Mouse (Mus musculus) retina, adult 2 months (tissue): ENCODE data around the gene Vwa1.
"Not testable (repeated sequence)": the region's sequence is repeated elsewhere in the genome, so short reads cannot be mapped to it uniquely, and the experiment has no call there.

Source experiments
- DNase-seq: peaks from one replicate; pipeline ENCODE4 v3.0.0-alpha.2; 2012; ENCODE audit warnings: low read depth, low spot score

Gene Vwa1

DNA sequence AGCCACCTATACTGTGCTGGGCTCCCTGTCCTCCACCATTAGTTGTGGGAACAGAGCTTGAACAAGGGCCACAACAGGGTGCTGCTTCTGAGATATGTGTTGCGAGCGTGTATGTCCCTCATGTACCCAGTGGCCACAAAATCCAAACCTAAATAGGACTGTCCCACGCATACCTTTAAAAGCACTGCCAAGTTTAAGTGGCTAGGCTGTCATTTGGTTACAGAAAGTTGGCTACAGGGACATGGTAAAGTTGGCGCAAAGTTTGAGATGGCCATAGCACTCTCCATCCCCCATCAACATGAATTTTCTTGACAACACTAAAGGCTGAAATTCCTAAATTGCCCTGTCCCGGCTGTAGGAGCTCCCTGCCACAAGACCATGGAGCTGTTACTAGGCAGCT is 29.4 kb downstream of the Vwa1 start:
- DNase-seq, result no peak

DNA sequence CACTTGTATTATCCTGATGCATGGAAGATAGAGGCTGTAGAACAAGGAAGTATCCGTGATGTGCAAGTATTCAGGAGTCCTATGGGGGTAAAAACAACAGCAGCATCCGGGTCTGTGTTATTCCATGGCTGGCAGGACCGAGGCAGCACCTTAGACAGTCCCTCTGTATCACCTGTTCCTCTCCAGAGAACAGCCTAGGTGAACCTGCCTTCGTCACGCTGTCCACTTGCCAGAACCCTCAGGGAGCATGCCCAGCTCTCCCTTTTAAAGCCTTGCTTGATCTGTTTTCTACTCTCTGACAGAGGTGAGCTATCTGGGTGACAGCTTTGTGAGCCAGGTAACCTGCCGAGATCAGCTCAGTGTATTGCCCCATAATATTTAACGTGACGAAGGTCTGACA is 30.0 kb downstream of the Vwa1 start:
- DNase-seq, result no peak

DNA sequence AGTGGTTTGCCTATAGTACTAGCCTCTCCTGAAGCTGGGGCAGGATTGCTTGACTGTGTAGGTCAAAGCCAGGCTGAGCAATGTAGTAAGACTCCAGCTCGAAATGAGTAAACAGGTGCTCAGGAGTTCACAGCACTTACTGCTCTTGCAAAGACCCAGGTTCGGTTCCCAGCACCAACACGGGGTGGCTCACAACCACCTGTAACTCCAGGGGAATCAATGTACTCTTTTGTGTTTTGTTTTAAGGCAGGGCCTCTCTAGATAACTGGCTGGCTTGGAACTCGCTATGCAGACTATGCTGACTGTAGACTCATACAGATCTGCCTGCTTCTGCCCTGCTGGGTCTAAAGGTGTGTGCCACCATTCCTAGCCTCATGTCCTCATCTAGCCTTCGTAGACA is 31.8 kb downstream of the Vwa1 start:
- no peak for DNase-seq

DNA sequence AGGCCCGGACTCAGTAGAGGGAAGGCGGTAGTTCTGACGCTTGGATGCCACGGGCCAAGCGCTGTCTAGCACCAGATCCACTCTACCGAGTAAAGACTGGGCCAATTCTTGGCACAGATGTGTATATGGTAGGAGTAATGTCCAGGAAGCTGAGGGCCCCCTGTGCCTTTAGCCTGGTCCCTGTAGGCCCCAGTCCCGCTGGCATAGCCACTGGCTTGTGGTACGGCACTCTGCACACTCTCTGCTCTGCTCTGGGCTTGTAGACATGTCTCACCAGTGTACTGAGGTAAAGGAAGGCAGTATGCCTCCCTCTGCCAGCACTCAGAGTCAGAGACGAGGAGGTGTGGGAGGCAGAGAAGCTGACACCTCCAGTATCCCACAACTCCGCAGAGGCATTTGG is 33.8 kb downstream of the Vwa1 start:
- DNase-seq, result not testable (repeated sequence)

DNA sequence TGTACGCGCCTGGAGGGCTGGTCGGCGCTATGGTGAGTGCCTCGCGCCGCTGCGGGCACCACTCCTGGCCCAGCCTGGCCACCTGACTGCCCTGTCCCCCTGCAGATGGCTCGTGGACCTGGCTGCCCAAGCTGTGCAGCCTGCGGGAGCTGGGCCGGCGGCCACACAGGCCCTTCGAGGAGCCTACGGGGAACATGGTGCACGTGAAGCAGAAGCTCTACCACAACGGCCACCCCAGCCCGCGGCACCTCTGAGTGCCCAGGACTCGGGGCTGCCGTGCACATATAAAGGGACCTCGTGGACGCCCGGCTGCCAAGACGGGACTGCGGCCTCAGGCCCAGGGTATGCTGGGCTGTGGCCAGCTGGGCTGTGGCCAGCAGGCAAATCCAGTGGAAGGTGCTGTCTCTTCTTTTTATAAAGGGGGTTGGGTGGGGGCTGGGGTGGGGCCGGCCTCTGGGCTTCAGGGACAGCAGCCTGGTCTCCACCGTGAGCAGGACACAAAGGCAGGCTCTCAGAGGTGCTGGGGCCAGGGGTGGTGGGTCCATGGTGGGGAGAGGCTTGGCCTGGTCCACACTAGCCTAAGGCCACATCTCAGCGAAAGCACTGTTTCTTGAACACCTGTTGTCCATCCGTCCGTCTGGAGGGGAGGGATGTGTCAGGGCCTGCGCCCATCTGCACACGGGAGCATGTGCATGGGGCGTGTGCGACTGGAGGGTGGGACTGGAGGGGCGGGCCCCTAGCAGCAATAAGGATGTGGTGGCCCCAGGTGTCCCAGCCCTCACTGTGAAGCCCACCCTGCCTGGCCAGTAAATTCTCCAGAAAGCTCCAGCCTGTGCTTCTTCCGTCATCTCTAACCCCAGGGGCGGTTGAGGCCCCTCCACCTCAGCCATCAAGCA is 34.5 kb downstream of the Vwa1 start:
- DNase-seq, result no peak

DNA sequence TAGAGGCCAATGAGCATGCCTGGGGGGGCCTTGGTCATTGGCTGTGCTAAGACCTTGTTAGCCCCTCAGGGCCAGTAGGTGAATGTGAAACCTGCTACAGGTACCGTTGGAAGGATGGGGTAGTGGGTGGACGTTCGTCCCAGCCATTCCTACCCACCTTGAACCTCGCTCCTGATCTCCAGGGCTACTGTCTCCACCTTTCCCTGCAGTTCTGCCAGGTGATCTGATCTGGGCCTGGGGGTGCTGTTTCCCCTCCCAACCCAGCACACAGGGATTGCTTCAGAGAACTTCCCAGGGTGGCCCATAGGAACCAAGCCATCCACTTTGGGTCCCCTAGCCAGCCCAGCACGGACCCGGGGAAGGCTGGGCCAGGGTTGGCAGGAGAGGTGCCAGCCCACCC is 35.3 kb downstream of the Vwa1 start:
- no peak for DNase-seq

DNA sequence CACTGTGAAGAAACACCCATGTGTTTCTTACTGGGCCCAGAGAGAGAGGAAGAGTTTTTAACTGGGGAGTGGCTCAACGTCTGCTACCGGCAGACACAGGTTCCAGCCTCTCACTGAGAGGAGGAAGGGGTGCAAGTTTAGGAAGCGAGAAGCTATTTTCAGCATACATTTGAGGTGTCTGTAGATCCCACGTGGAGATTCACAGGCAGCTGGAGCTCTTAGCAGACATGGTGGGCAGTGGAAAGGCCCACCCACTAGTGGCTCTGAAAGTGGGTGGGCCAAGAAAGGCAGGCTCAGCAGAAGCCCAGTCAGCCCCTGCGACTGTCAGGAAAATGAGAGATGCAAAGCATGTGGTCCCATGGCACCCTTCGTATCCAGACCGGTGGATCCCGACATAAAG is 36.2 kb downstream of the Vwa1 start:
- no peak for DNase-seq

DNA sequence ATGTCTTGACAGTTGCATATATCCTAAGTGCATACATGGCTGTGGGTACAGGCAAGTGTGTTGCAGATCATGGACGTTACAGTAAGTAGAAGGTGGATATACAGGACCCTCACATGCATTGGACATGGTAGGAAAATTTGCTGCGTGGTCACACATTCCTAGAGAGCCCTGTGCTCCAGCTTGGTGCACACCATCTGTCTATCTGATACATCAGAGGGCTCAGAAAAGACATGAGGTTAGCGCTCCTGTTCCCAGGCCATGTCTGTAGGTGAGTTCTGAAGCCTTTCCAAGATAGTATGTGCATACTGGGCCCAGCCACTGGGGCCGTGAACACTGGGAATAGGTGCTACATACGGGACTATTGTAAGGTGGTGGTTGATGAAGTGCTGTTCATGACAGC is 38.1 kb downstream of the Vwa1 start:
- no peak for DNase-seq

DNA sequence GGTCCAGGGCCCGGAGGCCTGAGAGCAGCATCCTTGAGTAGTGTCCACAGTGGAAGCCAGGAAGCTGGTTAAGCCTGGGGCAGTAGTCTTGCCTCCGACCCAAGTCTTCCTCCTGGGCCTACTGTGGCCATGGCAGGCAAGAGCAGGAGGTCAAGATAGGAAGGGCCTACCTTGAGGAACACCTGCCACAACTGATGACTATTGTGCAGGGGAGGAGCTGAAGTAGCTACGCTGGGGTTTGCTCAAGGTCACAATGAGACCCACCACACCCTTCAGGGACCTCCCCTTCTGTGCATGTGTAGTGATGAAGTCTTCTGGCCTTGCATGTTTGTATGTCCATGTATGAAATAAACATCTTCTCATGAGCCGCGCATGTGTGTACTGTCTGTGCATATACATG is 38.7 kb downstream of the Vwa1 start:
- DNase-seq, result no peak

DNA sequence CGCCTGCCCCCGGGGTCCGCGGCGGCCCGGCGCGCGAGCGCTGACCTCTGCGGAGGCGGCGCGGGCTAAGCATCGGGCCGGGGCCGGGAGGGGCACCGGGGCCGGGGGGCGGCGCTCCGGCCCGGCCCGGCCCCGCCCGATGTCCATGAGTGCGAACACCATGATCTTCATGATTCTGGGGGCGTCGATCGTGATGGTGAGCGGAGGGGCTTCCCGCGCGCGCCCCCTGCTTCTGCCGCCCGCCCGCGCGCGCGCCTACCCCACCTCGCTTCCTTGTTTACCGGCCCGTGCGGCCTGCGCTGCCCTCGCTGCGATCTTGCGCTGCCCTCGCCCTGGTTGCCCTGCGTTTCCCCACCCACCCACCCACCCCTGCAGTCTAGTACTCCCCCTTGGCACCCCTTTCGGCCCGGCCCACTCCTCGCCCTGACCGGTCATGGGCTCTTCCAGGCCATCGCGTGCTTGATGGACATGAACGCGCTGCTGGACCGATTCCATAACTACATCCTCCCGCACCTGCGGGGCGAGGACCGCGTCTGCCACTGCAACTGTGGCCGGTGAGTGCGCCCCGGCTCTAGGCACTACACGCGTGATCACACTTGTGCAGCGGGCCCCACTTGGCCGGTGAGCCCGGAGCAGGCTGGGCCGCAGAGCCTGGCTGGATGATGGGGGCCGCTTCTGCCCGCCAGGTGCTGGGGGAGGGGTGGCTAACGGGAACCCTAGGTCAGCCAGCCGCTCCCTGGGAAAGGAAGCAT is 39.4 kb downstream of the Vwa1 start:
- DNase-seq, result no peak

DNA sequence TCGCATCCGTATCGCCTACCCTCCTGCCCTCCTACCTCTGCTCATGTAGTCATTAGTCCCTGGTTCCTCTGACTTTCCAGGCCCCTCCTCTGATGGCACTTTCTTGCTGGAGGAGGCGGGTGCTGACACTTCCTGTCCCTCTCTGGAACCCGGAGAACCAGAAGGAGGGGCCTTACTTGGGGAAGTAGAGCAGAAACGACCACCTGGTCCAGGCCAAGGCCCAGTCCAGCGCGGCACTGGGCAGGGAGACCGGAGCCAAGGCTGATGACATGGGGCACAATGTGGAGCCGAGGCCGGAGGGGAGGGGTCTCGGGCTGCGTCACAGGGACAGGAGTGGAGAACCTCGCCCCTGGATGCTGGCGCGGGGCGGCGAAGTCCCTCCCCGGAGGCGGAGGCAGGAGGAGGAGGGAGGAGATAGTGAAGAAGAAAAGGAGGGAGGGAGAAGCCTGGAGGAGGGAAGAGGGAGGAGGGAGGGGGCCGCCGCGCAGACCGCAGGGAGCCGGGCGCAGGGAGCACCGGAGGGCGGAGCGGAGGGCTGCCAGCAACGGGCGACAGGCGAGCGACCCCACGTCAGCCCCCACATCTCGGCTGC is 40.1 kb downstream of the Vwa1 start, which contains the start of gene Tmem240:
Tmem240 (plus strand) TSS at position 451 of the 592 bp plus-strand sequence.
- DNase-seq, result peak; percentile 56

DNA sequence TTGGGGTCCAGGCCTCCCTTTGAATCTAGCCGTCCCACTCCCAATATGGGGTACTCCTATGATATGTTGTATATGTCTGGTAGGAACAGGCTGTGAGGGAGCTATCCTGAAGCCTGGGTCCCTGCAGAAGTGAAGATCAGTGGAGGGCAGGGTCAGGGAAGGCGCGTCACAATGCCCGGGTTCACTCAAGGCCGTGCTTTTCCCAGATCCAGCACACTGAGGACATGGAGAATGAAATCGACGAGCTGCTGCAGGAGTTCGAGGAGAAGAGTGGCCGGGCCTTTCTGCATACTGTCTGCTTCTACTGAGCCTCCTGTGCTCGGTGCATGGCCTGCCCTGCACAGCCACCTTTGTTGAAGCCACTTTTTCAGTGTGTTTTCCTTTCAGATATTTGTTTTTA is 41.2 kb downstream of the Vwa1 start:
- DNase-seq, result no peak

DNA sequence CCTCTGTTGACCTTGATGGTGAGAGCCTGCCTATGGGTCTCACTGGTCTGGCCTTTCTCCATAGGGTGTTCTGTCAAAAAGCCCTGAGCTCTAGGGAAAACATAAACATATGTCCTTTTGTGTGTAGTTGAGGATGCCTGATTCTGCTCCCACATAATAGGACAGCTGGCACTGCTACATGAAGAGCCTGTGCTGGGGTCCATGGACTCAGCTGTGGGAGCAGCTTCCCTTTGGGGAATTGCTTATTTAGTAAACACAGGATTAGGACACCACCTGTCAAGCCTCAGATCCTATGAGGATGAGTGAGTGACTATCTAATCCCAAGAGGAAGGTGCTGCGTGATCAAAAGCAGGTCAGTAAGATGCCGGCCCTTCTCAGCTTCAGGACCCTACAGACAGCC is 46.5 kb downstream of the Vwa1 start:
- peak; percentile 64 for DNase-seq

DNA sequence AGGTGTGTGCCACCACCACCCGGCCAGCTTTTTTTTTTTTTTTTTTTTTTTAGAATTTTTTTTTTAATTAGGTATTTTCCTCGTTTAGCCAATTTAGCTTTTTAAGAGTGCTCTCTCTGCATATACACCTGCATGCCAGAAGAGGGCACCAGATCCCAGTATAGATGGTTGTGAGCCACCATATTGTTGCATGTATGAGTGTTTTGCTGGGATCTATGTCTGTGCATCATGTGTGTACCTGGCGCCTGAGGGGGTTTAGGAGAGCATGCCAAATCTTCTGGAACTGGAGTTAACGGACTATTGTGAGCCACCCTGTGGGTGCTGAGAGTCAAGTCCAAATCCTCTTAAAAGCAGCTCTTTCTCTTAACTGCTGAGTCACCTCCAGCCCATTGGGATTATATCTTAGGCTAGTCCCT is 52.8 kb downstream of the Vwa1 start:
- no peak for DNase-seq
